Mouse (Mus musculus): Measurements from ENCODE around the gene Dstyk. TPM values are rescaled to one million over a fixed set of nuclear protein-coding genes. Genes with fewer than 3 reads are reported as not detected.
"Not testable (repeated sequence)": the region's sequence is repeated elsewhere in the genome, so short reads cannot be mapped to it uniquely, and the experiment has no call there.

Gene Dstyk
- polyA plus RNA-seq, 1 experiment from 2014 or later, result 8.5 TPM

DNA sequence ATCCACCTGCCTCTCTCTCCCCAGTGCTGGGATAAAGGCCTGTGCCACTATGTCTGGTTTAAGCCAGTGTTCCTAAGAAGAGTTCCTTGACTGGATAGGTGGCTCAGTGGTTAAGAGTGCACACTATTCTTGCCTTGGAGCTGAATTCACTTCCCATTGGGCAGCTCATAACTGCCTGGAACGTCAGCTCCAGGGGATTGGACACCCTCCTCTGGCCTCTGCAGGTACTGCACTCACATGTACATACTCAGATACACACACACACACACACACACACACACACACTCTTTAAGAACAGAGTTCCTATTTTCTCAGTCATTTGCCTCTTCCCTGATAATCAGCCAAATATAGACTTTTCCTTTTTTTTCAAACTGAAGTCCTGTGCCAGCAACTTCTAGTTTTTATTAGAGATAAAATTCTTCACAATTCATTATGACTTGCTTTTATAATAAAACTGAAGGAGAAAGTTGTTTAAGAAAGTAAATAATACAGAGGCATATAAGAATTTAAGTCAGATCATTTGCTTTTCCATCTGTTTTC, 23.6 kb downstream of the Dstyk start:
- no peak for ATAC-seq (ENCODE audit: extremely low read depth, insufficient number of reproducible peaks, low FRiP score, low TSS enrichment)
- 70% methylated on average over 1 of the region's 1 CpGs for WGBS
- Histone ChIP-seq H3K4me3 (no peak overlapping the region), H3K4me2 (no peak overlapping the region), H3K27me3 (replicated peaks) (no peaks in the 10 kb centered on the region), H3K27ac (replicated peaks) (no peak overlapping the region), H3K9ac (no peak overlapping the region), H3K9me3 (no peaks in the 10 kb centered on the region; the same call in 1 of the 2 replicates), H3K36me3 (peaks cover 67% of the 10 kb centered on the region), H3K4me1 (peaks cover 4% of the 10 kb centered on the region; the same call in 1 of the 2 replicates)

DNA sequence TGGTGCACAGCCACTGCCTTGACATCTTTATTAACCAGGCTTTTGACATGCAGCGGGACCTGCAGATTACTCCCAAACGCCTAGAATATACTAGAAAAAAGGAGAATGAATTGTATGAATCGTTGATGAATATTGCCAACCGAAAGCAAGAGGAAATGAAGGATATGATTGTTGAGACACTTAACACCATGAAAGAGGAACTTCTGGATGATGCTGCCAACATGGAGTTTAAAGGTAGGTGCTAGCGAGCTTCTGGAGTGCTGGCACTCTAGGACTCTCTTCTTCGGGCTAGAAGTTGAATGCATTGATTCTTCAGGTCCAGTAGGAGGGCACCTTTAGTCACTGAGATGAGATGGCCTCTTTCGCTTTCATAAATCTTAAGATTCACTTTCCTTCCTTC, 32.4 kb downstream of the Dstyk start:
- ATAC-seq (ENCODE audit: extremely low read depth, insufficient number of reproducible peaks, low FRiP score, low TSS enrichment), result no peak
- no peaks in the 10 kb centered on the region for H3K4me1 ChIP-seq
- no peaks in the 10 kb centered on the region for H3K9me3 ChIP-seq
- H3K4me2 ChIP-seq, result no peak overlapping the region
- H3K9ac ChIP-seq, result no peak overlapping the region
- WGBS, result 91% methylated on average over 7 of the region's 7 CpGs
- H3K27me3 ChIP-seq (replicated peaks), result no peaks in the 10 kb centered on the region
- no peak overlapping the region for H3K27ac ChIP-seq (replicated peaks)
- peaks cover 82% of the 10 kb centered on the region for H3K36me3 ChIP-seq
- no peak overlapping the region for H3K4me3 ChIP-seq

DNA sequence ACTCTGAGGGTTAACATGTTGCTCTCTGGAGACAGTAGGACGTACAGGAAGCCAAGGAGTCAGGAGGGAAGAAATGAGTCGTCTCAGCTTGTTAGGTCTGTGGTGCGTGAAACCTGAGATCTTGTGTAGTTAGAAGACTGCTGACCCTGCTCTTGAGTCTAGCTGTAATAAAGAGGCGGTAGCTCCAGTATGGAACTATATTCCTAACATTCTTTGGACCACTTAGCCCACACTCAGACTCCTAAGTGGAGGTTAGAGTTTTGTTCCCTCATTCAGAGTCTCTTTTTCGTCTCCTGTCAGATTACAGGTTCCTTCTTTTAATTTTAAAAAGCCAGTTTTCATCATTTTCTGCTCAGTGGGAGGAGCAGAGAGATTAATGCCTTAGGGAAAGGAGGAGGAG, 47.3 kb downstream of the Dstyk start:
- peaks cover 14% of the 10 kb centered on the region for H3K4me1 ChIP-seq
- H3K4me2 ChIP-seq, result no peak overlapping the region
- no peak overlapping the region for H3K27ac ChIP-seq (replicated peaks)
- 77% methylated on average over 5 of the region's 5 CpGs for WGBS
- H3K9ac ChIP-seq, result no peak overlapping the region
- H3K27me3 ChIP-seq (replicated peaks), result no peaks in the 10 kb centered on the region
- no peak for ATAC-seq (ENCODE audit: extremely low read depth, insufficient number of reproducible peaks, low FRiP score, low TSS enrichment)
- H3K9me3 ChIP-seq, result no peaks in the 10 kb centered on the region
- no peak overlapping the region for H3K4me3 ChIP-seq
- peaks cover 70% of the 10 kb centered on the region for H3K36me3 ChIP-seq

DNA sequence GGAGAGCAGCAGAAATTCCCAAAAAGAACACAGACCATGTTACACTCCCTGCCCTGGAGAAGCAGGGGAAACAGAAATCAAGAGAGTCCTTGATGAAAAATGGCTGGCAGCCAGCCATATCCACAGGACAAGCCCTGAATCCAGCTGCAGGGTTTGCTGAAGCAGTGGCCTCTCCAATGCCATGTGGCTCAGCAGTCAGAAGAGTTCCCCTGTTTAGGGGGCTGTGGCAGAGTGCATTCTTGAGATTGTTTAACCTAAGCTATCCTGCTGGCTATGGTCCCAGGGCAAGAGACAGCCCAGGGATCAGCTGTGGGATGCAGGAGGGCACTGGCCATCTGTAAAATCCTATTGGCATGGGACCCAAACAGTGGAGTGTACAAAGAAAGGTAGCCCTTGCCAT, 51.6 kb downstream of the Dstyk start:
- Histone ChIP-seq H3K27me3 (replicated peaks) (no peaks in the 10 kb centered on the region), H3K4me2 (no peak overlapping the region), H3K4me3 (no peak overlapping the region), H3K9ac (no peak overlapping the region), H3K36me3 (peaks cover 30% of the 10 kb centered on the region), H3K9me3 (no peaks in the 10 kb centered on the region), H3K4me1 (peaks cover 14% of the 10 kb centered on the region), H3K27ac (replicated peaks) (peak overlapping the region; percentile 48)
- no peak for ATAC-seq (ENCODE audit: extremely low read depth, insufficient number of reproducible peaks, low FRiP score, low TSS enrichment)

DNA sequence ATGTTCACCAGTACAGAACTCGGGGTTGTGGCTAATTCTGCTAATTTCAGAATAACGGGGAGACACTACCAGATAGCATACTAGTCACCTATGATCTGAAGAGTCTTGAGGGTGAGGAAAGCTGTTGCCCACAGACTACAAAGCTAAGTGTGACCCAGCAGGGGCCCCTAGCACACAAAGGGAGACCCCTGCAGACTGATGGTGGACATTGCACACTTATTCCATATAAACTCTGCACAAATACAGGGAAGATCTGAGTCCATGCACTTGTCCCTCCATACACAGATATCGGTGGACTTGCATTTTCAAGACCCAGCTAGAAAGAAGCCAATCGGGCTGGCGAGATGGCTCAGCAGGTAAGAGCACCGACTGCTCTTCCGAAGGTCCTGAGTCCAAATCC, 52.2 kb downstream of the Dstyk start:
- WGBS, result 91% methylated on average over 7 of the region's 7 CpGs
- Histone ChIP-seq H3K4me1 (peaks cover 14% of the 10 kb centered on the region), H3K27me3 (replicated peaks) (no peaks in the 10 kb centered on the region), H3K4me2 (no peak overlapping the region), H3K4me3 (no peak overlapping the region), H3K9ac (no peak overlapping the region), H3K36me3 (peaks cover 24% of the 10 kb centered on the region), H3K9me3 (no peaks in the 10 kb centered on the region), H3K27ac (replicated peaks) (peak overlapping the region; percentile 48)
- no peak for ATAC-seq (ENCODE audit: extremely low read depth, insufficient number of reproducible peaks, low FRiP score, low TSS enrichment)

DNA sequence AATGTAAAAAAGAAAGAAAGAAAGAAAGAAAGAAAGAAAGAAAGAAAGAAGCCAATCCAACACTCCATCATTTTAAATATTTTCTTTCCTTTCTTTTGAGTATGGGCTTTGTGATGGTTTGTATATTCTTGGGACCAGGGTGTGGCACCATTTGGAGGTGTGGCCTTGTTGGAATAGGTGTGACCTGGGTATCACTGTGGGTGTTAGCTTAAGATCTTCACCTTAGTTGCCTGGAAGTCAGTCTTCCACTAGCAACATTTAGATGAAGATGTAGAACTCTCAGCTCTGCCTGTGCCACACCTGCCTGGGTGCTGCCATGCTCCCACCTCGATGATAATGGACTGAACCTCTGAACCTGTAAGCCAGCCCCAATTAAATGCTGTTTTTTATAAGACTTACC, 52.7 kb downstream of the Dstyk start:
- H3K4me3 ChIP-seq; H3K9ac ChIP-seq; H3K27ac ChIP-seq (replicated peaks); H3K9me3 ChIP-seq; ATAC-seq (ENCODE audit: extremely low read depth, insufficient number of reproducible peaks, low FRiP score, low TSS enrichment); H3K4me2 ChIP-seq; H3K27me3 ChIP-seq (replicated peaks): not testable (repeated sequence)
- Histone ChIP-seq H3K4me1 (peaks cover 17% of the 10 kb centered on the region), H3K36me3 (peaks cover 19% of the 10 kb centered on the region)
- WGBS, result 86% methylated on average over 1 of the region's 1 CpGs

DNA sequence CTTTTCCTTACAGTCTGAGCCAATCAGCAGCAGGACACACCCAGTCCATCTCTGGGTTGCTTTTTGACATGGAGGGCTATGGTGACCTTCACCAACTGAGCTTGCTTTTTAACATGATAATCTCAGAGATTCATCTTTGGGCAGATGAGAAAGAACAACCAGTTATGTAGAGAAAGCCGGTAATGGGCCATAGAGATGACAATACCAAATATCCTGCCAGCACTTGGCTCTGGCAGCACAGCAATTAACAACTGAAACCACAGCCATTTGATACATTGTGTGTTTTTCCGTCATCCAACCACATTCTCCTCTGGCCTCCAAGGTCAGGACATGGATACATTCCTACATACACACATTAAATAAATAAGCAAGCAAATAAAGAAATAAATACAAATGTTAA, 53.7 kb downstream of the Dstyk start:
- Histone ChIP-seq H3K4me2 (no peak overlapping the region), H3K36me3 (peaks cover 10% of the 10 kb centered on the region), H3K4me3 (no peak overlapping the region), H3K9me3 (no peaks in the 10 kb centered on the region), H3K9ac (no peak overlapping the region), H3K27me3 (replicated peaks) (no peaks in the 10 kb centered on the region), H3K4me1 (peaks cover 24% of the 10 kb centered on the region), H3K27ac (replicated peaks) (no peak overlapping the region)
- WGBS, result 86% methylated on average over 2 of the region's 2 CpGs
- no peak for ATAC-seq (ENCODE audit: extremely low read depth, insufficient number of reproducible peaks, low FRiP score, low TSS enrichment)

DNA sequence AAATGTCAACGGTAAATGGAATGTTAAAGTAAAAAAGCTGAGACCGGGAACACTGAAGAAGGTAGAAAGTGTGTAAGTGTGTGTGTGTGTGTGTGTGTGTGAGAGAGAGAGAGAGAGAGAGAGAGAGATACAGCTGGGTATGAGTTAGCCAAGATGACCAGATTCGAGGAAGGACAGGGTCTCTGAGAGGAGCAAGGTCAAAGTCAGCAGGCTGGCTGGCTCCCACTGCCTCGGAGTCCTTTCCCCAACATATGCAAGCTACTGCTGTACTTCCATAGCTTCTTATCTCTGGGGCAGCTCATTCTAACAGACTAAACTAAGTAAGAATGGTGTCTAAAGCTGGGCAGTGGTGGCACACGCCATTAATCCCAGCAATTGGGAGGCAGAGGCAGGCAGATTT, 54.1 kb downstream of the Dstyk start:
- no peak for ATAC-seq (ENCODE audit: extremely low read depth, insufficient number of reproducible peaks, low FRiP score, low TSS enrichment)
- H3K27ac ChIP-seq (replicated peaks), result no peak overlapping the region
- WGBS, result 78% methylated on average over 5 of the region's 5 CpGs

DNA sequence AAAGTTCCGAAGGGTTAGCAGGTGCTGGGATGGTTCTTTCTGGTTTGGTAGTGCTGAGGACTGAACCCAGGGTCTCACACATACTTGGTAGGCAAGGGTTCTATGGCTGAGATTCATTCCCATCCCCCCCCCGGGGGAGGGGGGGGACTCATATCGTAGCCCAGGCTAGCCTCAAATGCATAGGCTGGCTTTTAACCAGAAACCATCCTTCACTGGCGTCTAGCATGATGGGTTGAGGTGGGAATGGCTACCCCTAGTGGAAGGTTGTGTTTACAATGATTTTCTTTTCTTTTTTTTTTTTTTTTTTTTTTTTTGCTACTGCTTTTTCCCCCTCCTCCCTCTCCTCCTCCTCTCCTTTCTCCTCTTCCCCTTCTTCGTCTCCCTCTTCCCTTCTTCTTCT, 55.2 kb downstream of the Dstyk start:
- no peak overlapping the region for H3K27ac ChIP-seq (replicated peaks)
- H3K27me3 ChIP-seq (replicated peaks), result no peaks in the 10 kb centered on the region
- H3K4me1 ChIP-seq, result peaks cover 28% of the 10 kb centered on the region
- H3K9me3 ChIP-seq, result no peaks in the 10 kb centered on the region
- no peak overlapping the region for H3K9ac ChIP-seq
- ATAC-seq (ENCODE audit: extremely low read depth, insufficient number of reproducible peaks, low FRiP score, low TSS enrichment), result no peak
- H3K4me3 ChIP-seq, result no peak overlapping the region
- WGBS, result 49% methylated on average over 5 of the region's 5 CpGs
- no peak overlapping the region for H3K4me2 ChIP-seq
- H3K36me3 ChIP-seq, result no peaks in the 10 kb centered on the region

More for the DNA sequence above, 54.1 kb downstream of the Dstyk start:
- Histone ChIP-seq H3K36me3 (peaks cover 7% of the 10 kb centered on the region), H3K4me1 (peaks cover 28% of the 10 kb centered on the region), H3K9me3 (no peaks in the 10 kb centered on the region), H3K4me2 (no peak overlapping the region), H3K4me3 (no peak overlapping the region), H3K9ac (no peak overlapping the region), H3K27me3 (replicated peaks) (no peaks in the 10 kb centered on the region)

DNA sequence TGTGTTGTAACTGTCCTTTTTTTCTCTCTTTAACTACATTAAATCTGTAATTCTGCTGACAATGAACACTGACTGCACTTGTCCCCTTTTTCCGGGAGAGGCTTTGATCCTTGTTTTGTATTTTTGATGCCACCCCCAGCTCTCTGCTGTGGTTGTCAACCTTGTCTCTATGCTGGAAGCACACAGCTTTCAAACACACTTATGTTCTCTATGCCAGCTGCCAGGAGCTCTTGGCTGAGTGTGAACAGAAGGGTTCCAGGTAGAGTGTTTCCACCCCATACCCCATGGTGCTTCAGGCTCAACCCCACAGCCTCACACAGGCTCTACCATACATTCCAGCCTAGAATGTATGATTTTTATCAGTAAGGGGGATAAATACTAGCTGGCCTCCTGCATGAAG, 57.1 kb downstream of the Dstyk start:
- H3K27ac ChIP-seq (replicated peaks), result no peak overlapping the region
- ATAC-seq (ENCODE audit: extremely low read depth, insufficient number of reproducible peaks, low FRiP score, low TSS enrichment), result no peak

DNA sequence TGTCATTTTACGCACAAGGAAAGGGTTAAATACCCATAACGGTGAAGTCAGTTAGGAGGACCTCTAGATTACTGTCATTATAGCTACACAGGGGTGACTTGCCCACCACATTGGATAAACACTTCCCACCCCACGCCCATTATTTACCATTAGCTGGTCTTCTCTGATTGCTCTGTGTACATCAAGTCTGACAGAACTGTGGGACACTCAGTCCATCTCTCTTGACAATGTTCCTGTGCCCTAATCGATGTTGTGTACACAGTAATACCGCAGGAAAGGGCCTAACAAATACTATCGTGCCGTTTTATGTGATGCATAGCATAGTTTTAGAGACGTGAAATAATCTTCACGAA, 59.2 kb downstream of the Dstyk start:
- Histone ChIP-seq H3K27me3 (replicated peaks) (no peaks in the 10 kb centered on the region), H3K27ac (replicated peaks) (peak overlapping the region; percentile 68), H3K36me3 (no peaks in the 10 kb centered on the region), H3K4me2 (peak overlapping the region; percentile 92), H3K4me1 (peaks cover 35% of the 10 kb centered on the region), H3K9me3 (no peaks in the 10 kb centered on the region), H3K9ac (peak overlapping the region; percentile 88), H3K4me3 (peak overlapping the region; percentile 75)
- WGBS, result 5% methylated on average over 9 of the region's 9 CpGs
- ATAC-seq (ENCODE audit: extremely low read depth, insufficient number of reproducible peaks, low FRiP score, low TSS enrichment), result no peak

More for the DNA sequence above, 57.1 kb downstream of the Dstyk start:
- H3K36me3 ChIP-seq, result no peaks in the 10 kb centered on the region
- H3K4me3 ChIP-seq, result no peak overlapping the region
- no peak overlapping the region for H3K9ac ChIP-seq
- H3K4me2 ChIP-seq, result no peak overlapping the region
- WGBS, result 81% methylated on average over 1 of the region's 1 CpGs
- H3K9me3 ChIP-seq, result no peaks in the 10 kb centered on the region
- H3K27me3 ChIP-seq (replicated peaks), result no peaks in the 10 kb centered on the region
- peaks cover 32% of the 10 kb centered on the region for H3K4me1 ChIP-seq

DNA sequence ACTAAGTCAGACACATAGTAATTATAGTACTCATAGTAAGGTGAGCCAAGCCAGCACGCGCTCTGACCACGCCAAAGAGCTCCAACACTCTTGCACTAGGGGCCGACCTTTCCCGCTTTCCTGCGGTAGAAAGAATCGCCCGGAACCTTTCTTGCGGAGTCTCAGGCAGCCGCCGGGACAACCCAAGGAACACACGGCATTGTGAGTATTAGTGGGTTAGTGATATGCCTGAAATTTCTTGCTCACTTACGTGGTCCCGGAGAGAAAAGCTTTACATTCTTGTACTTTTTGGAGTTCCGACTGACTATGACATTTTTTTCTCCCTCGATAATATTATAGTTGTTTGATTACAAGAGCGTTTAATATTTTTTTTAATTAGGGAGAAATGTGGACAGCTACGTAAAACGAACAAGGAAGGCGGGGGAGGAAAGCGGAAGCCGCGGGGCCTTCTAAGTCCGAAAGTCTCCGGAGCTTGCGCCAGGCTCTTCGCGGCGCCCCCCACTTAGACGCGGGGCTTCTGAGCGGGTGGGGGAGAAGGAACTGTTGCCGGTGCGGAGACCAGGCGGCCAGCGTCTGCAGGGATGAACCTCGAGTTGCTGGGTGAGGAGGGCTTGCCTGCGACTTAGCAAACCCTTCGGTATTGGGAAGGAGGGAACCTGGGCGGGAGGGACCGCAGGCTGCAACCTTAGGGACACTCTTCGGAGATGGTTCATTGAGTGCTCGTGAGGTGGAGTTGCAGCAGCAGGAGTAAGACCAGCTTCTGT, 59.8 kb downstream of the Dstyk start, which contains the start of gene Rbbp5:
TSS of gene Rbbp5 (plus strand) at position 438 of the 764 bp plus-strand sequence.
- peaks cover 35% of the 10 kb centered on the region for H3K4me1 ChIP-seq
- H3K9ac ChIP-seq, result peak within 1 kb of the TSS; percentile 88
- H3K4me2 ChIP-seq, result peak within 1 kb of the TSS; percentile 92
- ATAC-seq (ENCODE audit: extremely low read depth, insufficient number of reproducible peaks, low FRiP score, low TSS enrichment), result peak; percentile 79
- peak within 1 kb of the TSS; percentile 75 for H3K4me3 ChIP-seq
- H3K9me3 ChIP-seq, result no peaks in the 10 kb centered on the region
- H3K27me3 ChIP-seq (replicated peaks), result no peaks in the 10 kb centered on the region
- peak within 1 kb of the TSS; percentile 68 for H3K27ac ChIP-seq (replicated peaks)
- WGBS, result under 1% methylated on average over 43 of the region's 43 CpGs
- H3K36me3 ChIP-seq, result no peaks in the 10 kb centered on the region

All from heart, embryonic 13.5 days (tissue).